Mouse (Mus musculus) liver, postnatal 0 days (tissue): Measurements from ENCODE around the gene Cyp11a1.

ENCODE experiments used
- CTCF ChIP-seq: sonication (generic); IDR thresholded peaks from 2 replicates; pipeline ENCODE4 v1.5.1; 2016; ENCODE audit warnings: antibody characterized with exemption, low read depth
- EP300 ChIP-seq: IDR thresholded peaks from 2 replicates; pipeline ENCODE4 v1.6.1; 2016; ENCODE audit warnings: antibody characterized with exemption, low read depth, mild to moderate bottlenecking

GRCm38 (mm10) chr9:57978025-57978424 lies 28.2 kb upstream of the Cyp11a1 start:
- no peak for TF ChIP-seq CTCF
- no peak for TF ChIP-seq EP300
